24 mouse cellular contexts compared by ENCODE assay signal in genomic region chr14:51435020-51435419, GRCm38 (mm10). TPM values are rescaled to one million over a fixed set of nuclear protein-coding genes. Genes with fewer than 3 reads are reported as not detected.
DNase-seq lines count a peak whose midpoint lies in the region; ATAC-seq and TF ChIP-seq lines count a peak whose summit lies in the region.
"Had no signal": no experiment of that assay in that cellular context is flagged by ENCODE, and none has a peak within 500 bp of the region (broad histone marks: within the 10 kb centered on the region; RNA-seq: fewer than 3 reads in every experiment).

No protein-coding gene starts in this region.

- 93% methylated on average over 26 of the region's 26 CpGs for WGBS in heart, embryonic 14.5 days
- 83% methylated on average over 26 of the region's 26 CpGs for WGBS in liver, embryonic 14.5 days (ENCODE audit: insufficient replicate concordance)
- 90% methylated on average over 26 of the region's 26 CpGs for WGBS in liver, embryonic 12.5 days (ENCODE audit: insufficient replicate concordance)

- H3K4me2 ChIP-seq in heart, embryonic 14.5 days (ENCODE audit: low read length): no peak overlapping the region
- H3K4me2 ChIP-seq in liver, embryonic 14.5 days (ENCODE audit: low read depth): no peak overlapping the region
- H3K4me2 ChIP-seq in liver, embryonic 12.5 days: no peak overlapping the region
- H3K4me2 ChIP-seq: forebrain, embryonic 12.5 days; neural tube, embryonic 12.5 days had no signal

- H3K27ac ChIP-seq in heart, embryonic 14.5 days (replicated peaks in 1 of 2; ENCODE audit: control insufficient read depth in 1 of 2, insufficient read depth in 1 of 2, low read depth in 2 of 2, low read length in 2 of 2): no peak overlapping the region
- no peak overlapping the region for H3K27ac ChIP-seq in liver, embryonic 14.5 days
- H3K27ac ChIP-seq in liver, embryonic 12.5 days: no peak overlapping the region
- H3K27ac ChIP-seq in testis, adult 2 months (ENCODE audit: control insufficient read depth, insufficient read depth, low read depth, low read length): no peak overlapping the region
- H3K27ac ChIP-seq: forebrain, embryonic 12.5 days; kidney, postnatal 0 days; layer of hippocampus, adult 2 months; macrophage; neural tube, embryonic 12.5 days had no signal

- TF ChIP-seq EP300 in liver, embryonic 14.5 days (IDR thresholded peaks at IDR 0.05; ENCODE audit: low read depth): no peak

- peaks cover 17% of the 10 kb centered on the region for H3K9me3 ChIP-seq in heart, embryonic 14.5 days (ENCODE audit: control insufficient read depth, low read length)
- H3K9me3 ChIP-seq in liver, embryonic 14.5 days (ENCODE audit: control insufficient read depth, low read length): peaks cover 12% of the 10 kb centered on the region
- peaks cover 23% of the 10 kb centered on the region for H3K9me3 ChIP-seq in liver, embryonic 12.5 days (replicated peaks)

- no peak overlapping the region for H3K9ac ChIP-seq in heart, embryonic 14.5 days (ENCODE audit: low read length)
- no peak overlapping the region for H3K9ac ChIP-seq in liver, embryonic 14.5 days (replicated peaks)
- no peak overlapping the region for H3K9ac ChIP-seq in liver, embryonic 12.5 days
- H3K9ac ChIP-seq: forebrain, embryonic 12.5 days; neural tube, embryonic 12.5 days had no signal

- DNase-seq in heart, postnatal 10 days: no peak
- DNase-seq in liver, embryonic 14.5 days (ENCODE audit: low read depth in 3 of 3, low spot score in 3 of 3): no peak
- DNase-seq in testis, postnatal 10 days (ENCODE audit: low spot score): no peak
- DNase-seq in cerebellum, adult 9-10 months: no peak
- DNase-seq: adrenal gland, postnatal 14 days; cerebellum, adult 8-10 months; gastrocnemius, postnatal 14 days; heart, postnatal 36 days; left cerebral cortex, postnatal 4 days; thymus, adult 2 months had no signal

- no peak overlapping the region for H3K4me3 ChIP-seq in heart, embryonic 14.5 days (ENCODE audit: control insufficient read depth in 1 of 2, insufficient read depth in 1 of 2, low read depth in 1 of 2, low read length in 2 of 2)
- H3K4me3 ChIP-seq in liver, embryonic 14.5 days (ENCODE audit: insufficient read depth in 1 of 2, low read depth in 2 of 2, low read length in 2 of 2): no peak overlapping the region
- H3K4me3 ChIP-seq in liver, embryonic 12.5 days: no peak overlapping the region
- peak overlapping the region; percentile 45 for H3K4me3 ChIP-seq in testis, adult 2 months (ENCODE audit: control insufficient read depth, low read depth, low read length)
- H3K4me3 ChIP-seq: forebrain, embryonic 12.5 days; layer of hippocampus, adult 2 months; neural tube, embryonic 12.5 days had no signal

- no peaks in the 10 kb centered on the region for H3K36me3 ChIP-seq in heart, embryonic 14.5 days (ENCODE audit: control insufficient read depth, insufficient read depth, low read length)
- no peaks in the 10 kb centered on the region for H3K36me3 ChIP-seq in liver, embryonic 14.5 days (replicated peaks; ENCODE audit: control insufficient read depth, insufficient read depth, low read depth)
- H3K36me3 ChIP-seq in liver, embryonic 12.5 days: no peaks in the 10 kb centered on the region
- no peaks in the 10 kb centered on the region for H3K36me3 ChIP-seq in testis, adult 2 months (ENCODE audit: control insufficient read depth, insufficient read depth, low read length)
- H3K36me3 ChIP-seq: forebrain, embryonic 12.5 days; neural tube, embryonic 12.5 days had no signal

- no peaks in the 10 kb centered on the region for H3K4me1 ChIP-seq in heart, embryonic 14.5 days (ENCODE audit: control insufficient read depth in 2 of 2, insufficient read depth in 2 of 2, low read length in 2 of 2)
- H3K4me1 ChIP-seq in liver, embryonic 14.5 days (replicated peaks; ENCODE audit: control insufficient read depth in 2 of 2, insufficient read depth in 2 of 2, low read length in 1 of 2): no peaks in the 10 kb centered on the region
- no peaks in the 10 kb centered on the region for H3K4me1 ChIP-seq in liver, embryonic 12.5 days
- H3K4me1 ChIP-seq in testis, adult 2 months (ENCODE audit: control insufficient read depth, insufficient read depth, low read length): peaks cover 7% of the 10 kb centered on the region
- H3K4me1 ChIP-seq: forebrain, embryonic 12.5 days; neural tube, embryonic 12.5 days had no signal

- TF ChIP-seq POLR2A in testis, adult 2 months (IDR thresholded peaks at IDR 0.05; ENCODE audit: control insufficient read depth, low read depth, low read length): no peak

- peak; percentile 61; the same call in 1 of the 2 replicates for ATAC-seq in heart, embryonic 14.5 days (ENCODE audit: insufficient number of reproducible peaks, insufficient read depth, low FRiP score, low read depth)
- 0 out of 2 replicates have a peak, but pooled peaks have one; percentile 6 for ATAC-seq in liver, embryonic 14.5 days (ENCODE audit: insufficient read depth)
- no peak for ATAC-seq in liver, embryonic 12.5 days

- TF ChIP-seq CTCF in liver, embryonic 14.5 days (IDR thresholded peaks at IDR 0.05; ENCODE audit: low read depth): no peak
- TF ChIP-seq CTCF in testis, adult 2 months (IDR thresholded peaks at IDR 0.05; ENCODE audit: control insufficient read depth, insufficient read depth, insufficient replicate concordance, low read depth, low read length): no peak

- H3K27me3 ChIP-seq in heart, embryonic 14.5 days (ENCODE audit: control insufficient read depth, insufficient read depth, low read length): no peaks in the 10 kb centered on the region
- no peaks in the 10 kb centered on the region for H3K27me3 ChIP-seq in liver, embryonic 14.5 days (ENCODE audit: control insufficient read depth, insufficient read depth, low read length)
- no peaks in the 10 kb centered on the region for H3K27me3 ChIP-seq in liver, embryonic 12.5 days (replicated peaks)
- no peaks in the 10 kb centered on the region for H3K27me3 ChIP-seq in testis, adult 2 months (ENCODE audit: control insufficient read depth, insufficient read depth, low read length)
- H3K27me3 ChIP-seq: forebrain, embryonic 12.5 days; neural tube, embryonic 12.5 days had no signal

- intact Hi-C loops in heart, postnatal 10 days (cut with DNase I): no loop called here

RNA-seq across cellular contexts. Expression of gene Vmn2r89, which starts 16.6 kb away (rescaled TPM):
- not detected in 2 replicates for polyA plus RNA-seq in heart, embryonic 14.5 days (2014; fragmentation: Nextera tagmentation; extraction: Ambion mirVana)
- total RNA-seq in heart, postnatal 10 days (2021): not detected
- polyA plus RNA-seq in liver, embryonic 14.5 days (2012; rRNA removed): not detected in 2 replicates
- polyA plus RNA-seq in liver, embryonic 14.5 days (2014; fragmentation: Nextera tagmentation; extraction: Ambion mirVana): not detected in 2 replicates
- not detected in 2 replicates for polyA plus RNA-seq in liver, embryonic 12.5 days (2016; fragmentation: Nextera tagmentation; extraction: Ambion mirVana)
- not detected in 2 replicates for polyA plus RNA-seq in testis, adult 2 months (2012; rRNA removed)
- total RNA-seq: adrenal gland, postnatal 14 days; gastrocnemius, postnatal 14 days; heart, postnatal 36 days; layer of hippocampus, adult 2 months; left cerebral cortex, adult 18-20 months; left cerebral cortex, postnatal 4 days; monocyte, adult 5-6 weeks had no signal
- polyA plus RNA-seq: C2C12; forebrain, embryonic 12.5 days; frontal cortex, adult 2 months; kidney, postnatal 0 days; liver, embryonic 16.5 days; macrophage; neural tube, embryonic 12.5 days; thymus, adult 2 months; urinary bladder, adult 2 months had no signal

RNA-seq across cellular contexts. Expression of gene Vmn2r88, which starts 24.4 kb away (rescaled TPM):
- not detected in 2 replicates for polyA plus RNA-seq in heart, embryonic 14.5 days (2014; fragmentation: Nextera tagmentation; extraction: Ambion mirVana)
- not detected for total RNA-seq in heart, postnatal 10 days (2021)
- not detected in 2 replicates for polyA plus RNA-seq in liver, embryonic 14.5 days (2012; rRNA removed)
- polyA plus RNA-seq in liver, embryonic 14.5 days (2014; fragmentation: Nextera tagmentation; extraction: Ambion mirVana): not detected in 2 replicates
- polyA plus RNA-seq in liver, embryonic 12.5 days (2016; fragmentation: Nextera tagmentation; extraction: Ambion mirVana): not detected in 2 replicates
- polyA plus RNA-seq in testis, adult 2 months (2012; rRNA removed): 0.51 TPM in 2 replicates
- total RNA-seq: adrenal gland, postnatal 14 days; gastrocnemius, postnatal 14 days; heart, postnatal 36 days; layer of hippocampus, adult 2 months; left cerebral cortex, adult 18-20 months; left cerebral cortex, postnatal 4 days; monocyte, adult 5-6 weeks had no signal
- polyA plus RNA-seq: C2C12; forebrain, embryonic 12.5 days; frontal cortex, adult 2 months; kidney, postnatal 0 days; liver, embryonic 16.5 days; macrophage; neural tube, embryonic 12.5 days; thymus, adult 2 months; urinary bladder, adult 2 months had no signal
